Comparison of ENCODE assay signal across 8 mouse cellular contexts in the genomic region with DNA sequence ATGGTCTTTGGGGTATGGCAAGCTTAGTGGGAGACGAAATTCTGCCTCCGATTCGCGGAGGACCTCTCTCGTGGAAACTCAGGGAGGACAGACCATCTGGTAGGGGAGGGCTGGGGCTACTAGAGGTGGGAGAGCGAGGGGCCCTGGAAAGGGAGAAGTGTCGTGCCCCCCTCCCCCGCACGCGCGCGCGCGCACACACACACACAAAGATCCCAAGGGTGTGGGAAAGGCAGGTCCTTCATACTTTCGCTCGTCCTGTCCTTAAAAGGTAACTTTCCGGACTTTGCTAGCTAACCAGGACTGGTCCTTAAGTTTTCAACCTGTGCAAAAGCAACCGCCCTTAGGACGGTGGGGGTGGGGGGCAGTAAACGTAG.
DNase-seq lines count a peak whose midpoint lies in the region; ATAC-seq and TF ChIP-seq lines count a peak whose summit lies in the region.

No protein-coding gene starts in this region.

- peaks cover 3% of the 10 kb centered on the region; the same call in 1 of the 2 replicates for H3K4me1 ChIP-seq in heart, embryonic 11.5 days (ENCODE audit: control insufficient read depth, insufficient read depth, low read length)
- 0 out of 2 replicates have a peak, but pooled peaks cover 3% of the 10 kb centered on the region for H3K4me1 ChIP-seq in forebrain, postnatal 0 days (ENCODE audit: insufficient read depth)
- peaks cover 5% of the 10 kb centered on the region; the same call in 1 of the 2 replicates for H3K4me1 ChIP-seq in limb, embryonic 11.5 days (ENCODE audit: control insufficient read depth, insufficient read depth, low read length)
- H3K4me1 ChIP-seq in neural tube, embryonic 15.5 days: peaks cover 32% of the 10 kb centered on the region

- ATAC-seq in heart, embryonic 11.5 days (replicated peaks; ENCODE audit: insufficient number of reproducible peaks, low FRiP score, low TSS enrichment): peak; percentile 46; the same call in 1 of the 2 replicates
- peak; percentile 23; the same call in 1 of the 2 replicates for ATAC-seq in forebrain, postnatal 0 days
- peak; percentile 60; the same call in 1 of the 2 replicates for ATAC-seq in limb, embryonic 11.5 days (ENCODE audit: insufficient number of reproducible peaks, low FRiP score, low TSS enrichment, low read depth)
- ATAC-seq in neural tube, embryonic 15.5 days (ENCODE audit: low FRiP score): peak; percentile 40

- H3K36me3 ChIP-seq in heart, embryonic 11.5 days (ENCODE audit: control insufficient read depth, insufficient read depth, low read length): no peaks in the 10 kb centered on the region
- no peaks in the 10 kb centered on the region for H3K36me3 ChIP-seq in forebrain, postnatal 0 days (ENCODE audit: insufficient read depth)
- no peaks in the 10 kb centered on the region for H3K36me3 ChIP-seq in limb, embryonic 11.5 days (ENCODE audit: control insufficient read depth, insufficient read depth, low read length)
- no peaks in the 10 kb centered on the region for H3K36me3 ChIP-seq in neural tube, embryonic 15.5 days

- H3K27ac ChIP-seq in heart, embryonic 11.5 days (ENCODE audit: low read depth, low read length): no peak overlapping the region
- no peak overlapping the region for H3K27ac ChIP-seq in forebrain, postnatal 0 days (ENCODE audit: low read depth, low read length)
- no peak overlapping the region for H3K27ac ChIP-seq in limb, embryonic 11.5 days (replicated peaks; ENCODE audit: low read depth, low read length)
- no peak overlapping the region for H3K27ac ChIP-seq in neural tube, embryonic 15.5 days (replicated peaks)

- peaks cover 21% of the 10 kb centered on the region for H3K27me3 ChIP-seq in heart, embryonic 11.5 days (ENCODE audit: control insufficient read depth, insufficient read depth, low read length)
- peaks cover 13% of the 10 kb centered on the region for H3K27me3 ChIP-seq in forebrain, postnatal 0 days (ENCODE audit: insufficient read depth, low read length)
- peaks cover 16% of the 10 kb centered on the region for H3K27me3 ChIP-seq in limb, embryonic 11.5 days (ENCODE audit: control insufficient read depth, insufficient read depth, low read length)
- H3K27me3 ChIP-seq in neural tube, embryonic 15.5 days (replicated peaks): peaks cover 37% of the 10 kb centered on the region

- peak overlapping the region; percentile 62 for H3K4me3 ChIP-seq in heart, embryonic 11.5 days (ENCODE audit: low read depth, low read length)
- peak overlapping the region; percentile 51 for H3K4me3 ChIP-seq in forebrain, postnatal 0 days (ENCODE audit: low read depth, low read length)
- peak overlapping the region; percentile 43 for H3K4me3 ChIP-seq in limb, embryonic 11.5 days (ENCODE audit: low read depth, low read length)
- peak overlapping the region; percentile 61 for H3K4me3 ChIP-seq in neural tube, embryonic 15.5 days (replicated peaks)

- H3K4me2 ChIP-seq in heart, embryonic 11.5 days: peak overlapping the region; percentile 97
- H3K4me2 ChIP-seq in forebrain, postnatal 0 days (ENCODE audit: low read depth): peak overlapping the region; percentile 97
- H3K4me2 ChIP-seq in limb, embryonic 11.5 days (ENCODE audit: low read depth, severe bottlenecking): peak overlapping the region; percentile 87
- H3K4me2 ChIP-seq in neural tube, embryonic 15.5 days: peak overlapping the region; percentile 100

- under 1% methylated on average over 20 of the region's 20 CpGs for WGBS in heart, embryonic 11.5 days (ENCODE audit: insufficient replicate concordance)
- under 1% methylated on average over 19 of the region's 20 CpGs for WGBS in forebrain, postnatal 0 days
- 1% methylated on average over 20 of the region's 20 CpGs for WGBS in limb, embryonic 11.5 days
- under 1% methylated on average over 20 of the region's 20 CpGs for WGBS in neural tube, embryonic 15.5 days

- DNase-seq in heart, adult 9 months (ENCODE audit: low spot score in 2 of 2): no peak
- DNase-seq in ZHBTc4 (ENCODE audit: low read depth, low spot score): peak; percentile 58
- DNase-seq in forebrain, postnatal 0 days: peak; percentile 7
- peak; percentile 56 for DNase-seq in limb, embryonic 11.5 days (ENCODE audit: low spot score)
- no peak for DNase-seq in right cerebral cortex, postnatal 4 days
- no peak for DNase-seq in right cerebral cortex, adult 18-20 months

- H3K9ac ChIP-seq in heart, embryonic 11.5 days (ENCODE audit: low read depth, low read length): peak overlapping the region; percentile 59
- H3K9ac ChIP-seq in forebrain, postnatal 0 days: 0 out of 2 replicates have a peak overlapping the region, but pooled peaks have one; percentile 37
- H3K9ac ChIP-seq in limb, embryonic 11.5 days (ENCODE audit: low read length): no peak overlapping the region; the same call in 1 of the 2 replicates
- H3K9ac ChIP-seq in neural tube, embryonic 15.5 days (replicated peaks): peak overlapping the region; percentile 44

- no peaks in the 10 kb centered on the region for H3K9me3 ChIP-seq in heart, embryonic 11.5 days (replicated peaks; ENCODE audit: control insufficient read depth, low read length)
- H3K9me3 ChIP-seq in forebrain, postnatal 0 days (ENCODE audit: low read length): no peaks in the 10 kb centered on the region
- H3K9me3 ChIP-seq in limb, embryonic 11.5 days (ENCODE audit: control insufficient read depth, low read length): 0 out of 2 replicates have a peak, but pooled peaks cover 3% of the 10 kb centered on the region
- no peaks in the 10 kb centered on the region for H3K9me3 ChIP-seq in neural tube, embryonic 15.5 days (replicated peaks)

- no peak for TF ChIP-seq CTCF in forebrain, postnatal 0 days (IDR thresholded peaks at IDR 0.05; ENCODE audit: low read depth)

Comparison
In these comparisons a context has a peak if more than half of its experiments do, and no peak if none do; other contexts are left out.
1. DNase-seq: peak in ZHBTc4 (single experiment), forebrain, postnatal 0 days (single experiment) and limb, embryonic 11.5 days (single experiment); none in heart, adult 9 months (0 of 2), right cerebral cortex, postnatal 4 days (single experiment) and right cerebral cortex, adult 18-20 months (single experiment).
2. Peak in every context shown above with its lines, with median percentiles within 50 percentile points of each other: ATAC-seq, H3K4me2 ChIP-seq and H3K4me3 ChIP-seq.